Mouse (Mus musculus) hindbrain, embryonic 14.5 days (tissue): ENCODE data around the gene Pld3. TPM values are rescaled to one million over a fixed set of nuclear protein-coding genes. Genes with fewer than 3 reads are reported as not detected.
"Not testable (repeated sequence)": the region's sequence is repeated elsewhere in the genome, so short reads cannot be mapped to it uniquely, and the experiment has no call there.

Experiments
- ATAC-seq: fragments of 200-750 bp; cut with Nextera tagmentation; 2 replicates; pipeline ENCODE4 v1.8.0; 2017; ENCODE audit warnings: moderate number of reproducible peaks, mild to moderate bottlenecking, moderate TSS enrichment, moderate library complexity; ENCODE audit not compliant: low FRiP score
- DNase-seq: peaks from one replicate; pipeline ENCODE4 v3.0.0-alpha.2; 2015; ENCODE audit warnings: low spot score
- H3K27ac ChIP-seq: fragments of 300-500 bp; sonication (generic); 2 replicates; pipeline ENCODE4 v1.5.1; 2014; ENCODE audit warnings: mild to moderate bottlenecking, moderate library complexity
- H3K27me3 ChIP-seq: fragments of 300-500 bp; sonication (generic); 2 replicates; pipeline ENCODE4 v1.6.1; 2014; ENCODE audit warnings: mild to moderate bottlenecking, low read length, mixed read lengths; ENCODE audit not compliant: control insufficient read depth, insufficient read depth
- H3K36me3 ChIP-seq: fragments of 300-500 bp; sonication (generic); replicated peaks from 2 replicates; pipeline ENCODE4 v1.6.1; 2014; ENCODE audit not compliant: control insufficient read depth, insufficient read depth
- H3K4me1 ChIP-seq: fragments of 300-500 bp; sonication (generic); replicated peaks from 2 replicates; pipeline ENCODE4 v1.6.1; 2014; ENCODE audit warnings: antibody characterized with exemption, low read length, mixed read lengths; ENCODE audit not compliant: control insufficient read depth, insufficient read depth
- H3K4me2 ChIP-seq: fragments of 300-500 bp; sonication (generic); replicated peaks from 2 replicates; pipeline ENCODE4 v1.6.1; 2014; ENCODE audit warnings: mild to moderate bottlenecking, moderate library complexity
- H3K4me3 ChIP-seq: fragments of 300-500 bp; sonication (generic); replicated peaks from 2 replicates; pipeline ENCODE4 v1.5.1; 2014; ENCODE audit warnings: mild to moderate bottlenecking, low read length
- H3K9ac ChIP-seq: fragments of 300-500 bp; sonication (generic); 2 replicates; pipeline ENCODE4 v1.6.1; 2014
- H3K9me3 ChIP-seq: fragments of 300-500 bp; sonication (generic); 2 replicates; pipeline ENCODE4 v1.6.1; 2016; ENCODE audit warnings: low read length; ENCODE audit not compliant: control insufficient read depth
- WGBS: fragments of 180-500 bp; shearing (Covaris S2); extraction: QIAGEN DNeasy Blood & Tissue Kit; methylation state at CpG from one replicate; pipeline ENCODE4 v1.1.7; 2014; 5-methylcytosine and 5-hydroxymethylcytosine counted together
- polyA plus RNA-seq: library from polyadenylated mRNA; unstranded; fragments of >200 nt; fragmentation: Nextera tagmentation; extraction: Ambion mirVana; gene quantifications from 2 replicates; pipeline ENCODE4 v1.2.1, GENCODE M21; 2014

The Pld3 gene
- polyA plus RNA-seq, 1 experiment from 2014 or later, result 156 TPM

- Histone ChIP-seq H3K36me3 (no peaks in the 10 kb centered on the region), H3K9me3 (no peaks in the 10 kb centered on the region), H3K9ac (no peak overlapping the region), H3K4me2 (no peak overlapping the region), H3K27me3 (no peaks in the 10 kb centered on the region), H3K4me1 (no peaks in the 10 kb centered on the region), H3K27ac (no peak overlapping the region), H3K4me3 (no peak overlapping the region)
- no peak for ATAC-seq
- 87% methylated on average over 9 of the region's 9 CpGs for WGBS
- DNase-seq, result no peak
Measured at GRCm38 (mm10) chr7:27518314-27518713, 34.7 kb downstream of the Pld3 start.

GRCm38 (mm10) chr7:27514961-27515360, 38.1 kb downstream of the Pld3 start:
- no peak overlapping the region for H3K4me2 ChIP-seq
- 87% methylated on average over 9 of the region's 9 CpGs for WGBS

DNA sequence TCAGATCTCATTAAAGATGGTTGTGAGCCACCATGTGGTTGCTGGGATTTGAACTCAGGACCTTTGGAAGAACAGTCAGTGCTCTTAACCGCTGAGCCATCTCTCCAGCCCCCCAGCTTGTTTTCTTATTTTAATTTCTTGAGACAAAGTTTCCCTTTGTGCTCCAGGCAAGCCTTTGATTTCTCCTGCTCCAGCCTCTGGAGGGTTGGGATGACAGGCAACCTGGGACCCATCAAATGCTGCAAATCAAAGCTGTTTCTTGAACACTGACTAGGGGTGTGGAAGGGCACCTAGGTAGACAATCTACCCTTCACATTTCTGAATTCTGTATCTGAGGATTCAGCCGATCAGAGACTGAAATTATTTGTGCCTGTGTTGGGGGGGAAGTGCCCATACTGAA, 42.2 kb downstream of the Pld3 start:
- H3K4me2 ChIP-seq, result no peak overlapping the region
- no peak overlapping the region for H3K27ac ChIP-seq
- 91% methylated on average over 2 of the region's 2 CpGs for WGBS
- H3K9ac ChIP-seq, result no peak overlapping the region
- peaks cover 8% of the 10 kb centered on the region; the same call in 1 of the 2 replicates for H3K4me1 ChIP-seq
- ATAC-seq (no peak), DNase-seq (no peak)
- no peaks in the 10 kb centered on the region for H3K9me3 ChIP-seq
- H3K27me3 ChIP-seq, result no peaks in the 10 kb centered on the region
- H3K4me3 ChIP-seq, result no peak overlapping the region
- no peaks in the 10 kb centered on the region for H3K36me3 ChIP-seq

More at GRCm38 (mm10) chr7:27514961-27515360, 38.1 kb downstream of the Pld3 start:
- Histone ChIP-seq H3K9me3 (no peaks in the 10 kb centered on the region), H3K27me3 (no peaks in the 10 kb centered on the region), H3K27ac (no peak overlapping the region), H3K4me3 (no peak overlapping the region), H3K36me3 (no peaks in the 10 kb centered on the region), H3K4me1 (no peaks in the 10 kb centered on the region), H3K9ac (no peak overlapping the region)
- ATAC-seq, result no peak
- no peak for DNase-seq

GRCm38 (mm10) chr7:27508648-27509005, 44.4 kb downstream of the Pld3 start:
- peak overlapping the region; percentile 44 for H3K4me3 ChIP-seq
- peak; percentile 61 for DNase-seq

DNA sequence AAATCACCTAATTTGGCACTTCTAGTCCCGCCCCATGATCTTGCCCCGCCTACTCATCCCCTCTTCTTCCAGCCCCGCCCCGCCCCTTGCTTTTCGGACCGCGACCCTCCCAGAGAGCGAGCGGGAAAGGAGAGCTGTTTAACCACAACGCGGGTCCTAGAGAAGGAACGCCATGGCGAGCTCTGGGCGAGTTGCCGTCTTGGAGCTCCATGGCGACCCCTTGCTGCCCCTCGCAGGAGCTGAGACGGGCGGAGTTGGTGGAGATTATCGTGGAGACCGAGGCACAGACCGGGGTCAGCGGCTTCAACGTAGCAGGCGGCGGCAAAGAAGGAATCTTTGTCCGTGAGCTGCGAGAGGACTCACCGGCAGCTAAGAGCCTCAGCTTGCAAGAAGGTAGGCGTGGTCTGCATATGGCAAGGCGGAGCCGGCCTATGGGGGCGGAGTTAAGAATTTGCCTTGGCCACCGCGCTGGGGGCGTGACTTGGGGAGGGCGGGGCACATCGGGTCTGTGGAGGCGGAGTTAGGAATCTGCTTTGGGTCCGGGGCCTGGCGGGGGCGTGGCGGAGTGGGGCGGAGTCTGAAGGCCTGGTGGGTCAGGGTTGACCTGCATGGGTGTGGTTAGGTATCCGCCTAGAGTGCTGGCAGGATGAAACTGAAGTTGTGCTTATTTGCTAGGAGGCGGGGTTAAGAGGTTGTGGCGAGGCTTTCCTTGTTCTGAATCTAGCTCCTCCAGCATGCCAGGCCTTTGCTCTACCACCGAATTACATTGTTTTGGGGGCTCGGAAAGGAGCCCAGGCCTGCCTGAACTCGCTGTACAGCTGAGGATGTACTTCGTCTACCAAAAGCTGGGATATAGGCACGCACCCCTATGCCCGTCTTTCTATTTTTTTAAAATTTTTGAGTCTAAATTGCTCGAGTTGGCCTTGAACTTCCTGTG, 45.0 kb downstream of the Pld3 start:
- WGBS, result 1% methylated on average over 52 of the region's 54 CpGs
- peak overlapping the region; percentile 93 for H3K27ac ChIP-seq
- H3K36me3 ChIP-seq, result no peaks in the 10 kb centered on the region
- peak; percentile 94 for ATAC-seq
- peak overlapping the region; percentile 66 for H3K9ac ChIP-seq
- DNase-seq, result peak; percentile 94
- peak overlapping the region; percentile 59 for H3K4me2 ChIP-seq
- no peaks in the 10 kb centered on the region for H3K9me3 ChIP-seq
- peak overlapping the region; percentile 44 for H3K4me3 ChIP-seq
- H3K27me3 ChIP-seq, result no peaks in the 10 kb centered on the region
- H3K4me1 ChIP-seq, result peaks cover 8% of the 10 kb centered on the region; the same call in 1 of the 2 replicates

More at GRCm38 (mm10) chr7:27508648-27509005, 44.4 kb downstream of the Pld3 start:
- no peak overlapping the region for H3K9ac ChIP-seq
- peak overlapping the region; percentile 59 for H3K4me2 ChIP-seq
- H3K27me3 ChIP-seq, result no peaks in the 10 kb centered on the region
- peaks cover 8% of the 10 kb centered on the region; the same call in 1 of the 2 replicates for H3K4me1 ChIP-seq
- no peaks in the 10 kb centered on the region for H3K9me3 ChIP-seq
- 25% methylated on average over 6 of the region's 6 CpGs for WGBS
- peak overlapping the region; percentile 93; the same call in 1 of the 2 replicates for H3K27ac ChIP-seq
- 0 out of 2 replicates have a peak, but pooled peaks have one; percentile 25 for ATAC-seq
- no peaks in the 10 kb centered on the region for H3K36me3 ChIP-seq

GRCm38 (mm10) chr7:27506765-27507370, 46.1 kb downstream of the Pld3 start:
- Histone ChIP-seq H3K9ac (peak overlapping the region; percentile 66; the same call in 1 of the 2 replicates), H3K4me1 (peaks cover 8% of the 10 kb centered on the region; the same call in 1 of the 2 replicates), H3K36me3 (no peaks in the 10 kb centered on the region), H3K9me3 (no peaks in the 10 kb centered on the region), H3K27ac (peak overlapping the region; percentile 93; the same call in 1 of the 2 replicates), H3K4me2 (peak overlapping the region; percentile 59), H3K4me3 (peak overlapping the region; percentile 44), H3K27me3 (no peaks in the 10 kb centered on the region)
- 35% methylated on average over 9 of the region's 9 CpGs for WGBS
- no peak for DNase-seq
- ATAC-seq, result no peak

- H3K9ac ChIP-seq, result no peak overlapping the region
- H3K27ac ChIP-seq, result no peak overlapping the region
- H3K27me3 ChIP-seq, result no peaks in the 10 kb centered on the region
- DNase-seq, result no peak
- H3K9me3 ChIP-seq, result no peaks in the 10 kb centered on the region
- 80% methylated on average over 4 of the region's 4 CpGs for WGBS
- H3K36me3 ChIP-seq, result no peaks in the 10 kb centered on the region
- H3K4me3 ChIP-seq, result no peak overlapping the region
- H3K4me1 ChIP-seq, result no peaks in the 10 kb centered on the region
- no peak overlapping the region for H3K4me2 ChIP-seq
- no peak for ATAC-seq
Measured at GRCm38 (mm10) chr7:27501620-27502019, 51.4 kb downstream of the Pld3 start.

DNA sequence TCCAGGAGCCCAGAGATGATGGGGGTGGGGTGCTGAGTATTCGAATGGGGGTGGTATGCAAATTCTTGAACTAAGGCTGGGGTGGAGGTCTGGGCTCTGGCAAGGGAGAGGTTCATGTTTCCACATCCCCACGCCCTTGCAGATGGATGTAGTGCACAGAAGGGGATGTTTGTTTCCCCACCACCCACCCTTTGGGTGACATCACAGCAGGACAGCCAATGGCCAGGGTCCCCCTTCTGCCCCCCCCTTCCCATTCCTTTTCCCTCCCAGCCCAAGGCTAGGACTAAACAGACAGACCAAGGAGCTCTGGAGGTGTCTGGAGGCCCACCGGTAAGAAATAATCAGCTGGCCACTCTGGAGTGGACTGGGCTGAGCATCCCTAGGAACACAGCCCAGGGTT, 54.0 kb downstream of the Pld3 start, which contains the start of gene Prx:
Gene Prx, plus strand, starts transcription at position 289 of the 400 bp plus-strand sequence.
- Histone ChIP-seq H3K4me2 (no peak within 1 kb of the TSS), H3K27ac (no peak within 1 kb of the TSS), H3K9ac (no peak within 1 kb of the TSS), H3K4me3 (no peak within 1 kb of the TSS), H3K9me3 (no peaks in the 10 kb centered on the region), H3K4me1 (no peaks in the 10 kb centered on the region), H3K27me3 (no peaks in the 10 kb centered on the region), H3K36me3 (no peaks in the 10 kb centered on the region)
- ATAC-seq (no peak), DNase-seq (no peak)
- WGBS, result 73% methylated on average over 3 of the region's 3 CpGs

GRCm38 (mm10) chr7:27494659-27495367, 58.2 kb downstream of the Pld3 start:
- H3K4me3 ChIP-seq, DNase-seq, H3K9ac ChIP-seq, H3K4me2 ChIP-seq, ATAC-seq, H3K36me3 ChIP-seq, H3K27me3 ChIP-seq, H3K27ac ChIP-seq, H3K4me1 ChIP-seq, H3K9me3 ChIP-seq: not testable (repeated sequence)
- 88% methylated on average over 8 of the region's 9 CpGs for whole genome bisulfite sequencing
